Mouse (Mus musculus) fibroblast of lung, adult 2 months (primary cell): ENCODE results near the gene Olfr1259.
"Not testable (repeated sequence)": the region's sequence is repeated elsewhere in the genome, so short reads cannot be mapped to it uniquely, and the experiment has no call there.

Experiments
- DNase-seq: peaks from one replicate; pipeline ENCODE4 v3.0.0-alpha.2; 2011; ENCODE audit warnings: low read depth

Gene Olfr1259

DNA sequence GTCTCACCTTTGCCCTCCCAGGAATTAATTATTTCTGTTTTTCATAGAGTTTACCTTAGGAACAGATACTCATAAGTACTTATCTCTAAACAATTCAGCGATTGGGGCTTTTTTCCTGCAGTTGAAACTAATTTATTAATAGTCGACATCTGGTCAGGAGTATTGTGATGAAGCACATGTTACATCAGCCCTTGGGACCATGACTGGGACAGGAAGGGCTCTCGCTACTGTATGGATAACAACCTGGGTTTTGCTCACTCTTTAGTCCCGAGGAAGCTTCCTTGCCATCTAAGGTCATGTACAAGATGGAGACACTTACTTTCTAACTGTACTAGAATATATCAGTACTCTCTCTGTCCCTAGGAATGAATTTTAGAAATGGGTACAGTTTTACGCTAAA, at the start of gene Olfr1259:
Olfr1259 (minus strand) TSS at position 101 of the 400 bp plus-strand sequence.
- no peak for DNase-seq

DNA sequence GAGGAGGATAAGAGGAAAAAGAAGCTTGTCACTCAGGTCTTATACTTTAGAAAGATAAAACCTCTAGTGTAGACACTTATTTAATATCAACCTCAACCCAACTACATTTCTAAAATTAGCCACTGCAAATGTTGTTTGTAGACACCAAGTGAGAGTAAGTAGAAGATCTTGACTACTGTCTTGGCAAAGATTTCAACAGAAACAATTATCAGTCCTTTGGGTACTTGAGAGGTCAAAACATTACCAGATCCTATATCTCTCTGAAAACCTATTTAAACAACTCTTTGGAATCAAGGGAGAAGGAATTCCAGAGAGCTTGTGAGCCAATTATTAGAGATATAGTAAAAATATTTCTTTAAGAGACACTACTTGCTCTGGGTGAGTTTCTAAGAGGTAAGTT, 42.5 kb upstream of the Olfr1259 start, which contains the start of gene Olfr1261:
Olfr1261 (plus strand) TSS at position 301 of the 400 bp plus-strand sequence.
- no peak for DNase-seq

DNA sequence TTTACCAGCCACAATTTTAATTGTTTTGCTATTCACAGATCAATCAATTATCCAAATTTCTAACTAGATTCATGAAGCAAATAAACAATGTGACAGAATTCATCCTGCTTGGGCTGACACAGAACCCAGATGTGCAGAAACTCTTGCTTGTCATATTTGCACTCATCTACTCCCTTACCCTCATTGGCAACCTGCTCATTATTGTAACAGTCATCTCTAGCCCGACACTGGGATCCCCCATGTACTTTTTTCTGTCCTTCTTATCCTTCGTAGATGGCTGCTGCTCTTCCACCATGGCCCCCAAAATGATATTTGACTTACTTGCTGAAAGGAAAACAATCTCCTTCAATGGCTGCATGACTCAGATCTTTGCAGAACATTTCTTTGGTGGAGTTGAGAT, 29.2 kb upstream of the Olfr1259 start:
- no peak for DNase-seq

DNA sequence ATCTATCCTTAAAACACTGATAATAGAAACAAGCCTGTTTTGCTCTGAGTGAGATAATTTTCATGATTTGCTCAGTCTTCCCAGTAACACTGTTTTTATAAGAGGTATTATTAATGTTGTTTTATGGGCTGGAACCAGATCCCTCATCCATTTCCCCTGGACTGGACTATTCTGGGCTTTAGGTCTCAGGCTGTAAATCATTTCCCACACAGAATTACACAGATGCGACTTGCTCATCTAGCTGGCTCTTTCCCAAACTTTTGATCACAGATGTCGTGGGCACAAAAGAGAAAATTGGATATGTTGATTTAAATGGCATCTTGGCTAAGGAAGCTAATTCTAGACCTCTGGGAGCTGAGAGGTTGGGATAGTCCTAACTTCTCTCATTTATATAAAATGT, 25.7 kb upstream of the Olfr1259 start, which contains the start of gene Olfr1260:
Olfr1260 (plus strand) TSS at position 157 of the 400 bp plus-strand sequence.
- DNase-seq: no peak

DNA sequence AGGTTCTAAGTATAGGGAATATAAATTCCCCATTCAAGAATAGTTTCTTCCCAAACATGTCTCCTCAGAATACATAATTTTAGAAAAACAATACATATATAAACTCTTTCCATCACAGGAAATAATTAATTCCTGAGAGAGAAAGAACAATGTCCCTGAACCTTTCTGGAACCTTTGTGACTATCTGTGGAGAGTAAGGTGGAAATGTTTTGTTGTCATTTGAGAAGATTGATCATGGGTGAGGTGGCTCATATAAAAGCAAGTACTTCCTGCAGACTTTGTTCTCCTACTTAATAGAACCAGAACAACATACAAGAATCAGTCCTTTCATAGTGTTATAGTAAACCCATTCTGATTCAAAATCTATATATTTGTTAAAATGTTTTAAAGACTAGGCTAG, 21.5 kb downstream of the Olfr1259 start, which contains the start of gene Olfr1258:
Olfr1258 (plus strand) TSS at position 301 of the 400 bp plus-strand sequence.
- no peak for DNase-seq

DNA sequence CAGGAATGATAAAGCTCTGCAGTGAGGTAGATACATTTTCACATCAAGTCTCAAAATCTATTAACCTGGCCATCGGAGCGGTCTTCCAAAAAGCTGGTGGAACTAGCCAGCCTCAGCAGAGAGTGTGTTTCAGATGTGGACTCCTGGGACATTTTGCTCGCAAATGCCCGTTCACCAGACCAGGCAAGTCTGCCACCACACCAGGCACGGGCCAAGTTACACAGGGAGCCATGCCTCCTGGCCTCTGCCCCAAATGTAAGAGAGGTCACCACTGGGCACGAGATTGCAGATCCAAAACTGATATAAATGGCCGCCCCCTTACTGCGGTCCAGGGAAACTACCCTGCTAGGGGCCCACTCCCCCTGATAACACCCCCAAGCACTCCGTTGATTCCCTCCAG, 35.8 kb downstream of the Olfr1259 start:
- DNase-seq: not testable (repeated sequence)
